Mouse (Mus musculus) olfactory bulb, adult 2 months (tissue): Measurements from ENCODE around the gene Myocos.

Experiments
- CTCF ChIP-seq: fragments of 200-500 bp; IDR thresholded peaks from 2 replicates; pipeline ENCODE4 v1.5.1; 2012; ENCODE audit warnings: low read depth, mild to moderate bottlenecking, low read length, moderate library complexity; ENCODE audit not compliant: insufficient read depth
- POLR2A ChIP-seq: fragments of 200-500 bp; IDR thresholded peaks from 2 replicates; pipeline ENCODE4 v1.6.1; 2012; ENCODE audit warnings: mild to moderate bottlenecking, low read depth, low read length, moderate library complexity; ENCODE audit not compliant: insufficient read depth

DNA sequence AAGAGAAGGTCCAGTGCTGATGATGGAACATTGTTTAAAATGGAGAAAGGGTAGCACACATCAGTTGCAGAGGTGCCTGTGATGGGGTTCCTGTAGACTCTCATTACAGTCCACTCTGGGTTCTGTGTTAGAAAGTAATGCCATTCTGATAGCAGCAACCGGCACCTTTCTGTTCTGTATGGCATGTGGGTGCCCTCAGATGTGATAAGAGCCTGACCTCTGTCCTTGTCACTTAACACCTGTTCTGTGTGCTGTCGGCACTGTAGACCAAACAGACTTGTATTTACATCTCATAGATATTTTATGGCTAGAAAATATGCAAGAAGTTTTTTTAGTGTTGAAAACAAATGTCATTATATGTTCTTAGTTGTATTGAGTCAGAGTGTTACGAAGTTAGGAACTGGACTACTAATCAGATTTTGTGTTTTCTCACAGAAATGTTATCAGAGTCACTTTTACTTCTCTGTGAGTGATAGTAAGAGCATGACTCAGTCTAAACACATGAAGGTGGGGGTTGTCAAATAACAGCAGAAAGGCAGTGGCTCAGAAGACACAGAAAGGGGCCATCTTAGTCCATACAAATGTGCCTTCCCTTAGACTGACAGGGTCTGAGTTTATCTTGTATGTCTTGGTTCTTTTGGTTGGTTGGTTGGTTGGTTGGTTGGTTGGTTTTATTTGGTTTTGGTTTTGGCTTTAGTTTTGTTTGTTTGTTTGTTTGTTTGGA is 60.5 kb downstream of the Myocos start:
- TF ChIP-seq CTCF (no peak), POLR2A (no peak)
